In the genomic region with DNA sequence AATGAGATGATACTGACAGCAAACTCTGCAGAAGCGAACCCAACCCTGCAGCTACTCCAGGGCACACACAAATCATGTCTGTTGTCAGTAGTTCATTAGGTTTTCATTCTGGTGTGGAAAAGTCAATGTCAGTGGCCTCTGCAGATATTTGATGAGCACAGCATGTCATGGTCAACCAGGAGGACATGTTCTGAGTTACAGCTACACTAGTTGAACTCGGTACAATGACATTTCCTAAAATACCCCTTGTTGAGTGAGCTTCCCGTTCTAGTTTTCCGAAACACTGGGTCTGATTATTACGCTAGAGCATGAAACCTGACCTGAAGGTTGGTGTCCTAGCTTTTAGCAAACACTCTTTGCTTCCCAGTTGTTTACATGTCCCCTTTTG, we compare ENCODE assay signal across 17 mouse cellular contexts.
"Had no signal": no experiment of that assay in that cellular context is flagged by ENCODE, and none has a peak within 500 bp of the region (broad histone marks: within the 10 kb centered on the region; RNA-seq: fewer than 3 reads in every experiment).

No protein-coding gene starts in this region.

- H3K27me3 ChIP-seq: midbrain, embryonic 12.5 days; neural tube, embryonic 13.5 days; neural tube, embryonic 15.5 days had no signal

- H3K4me3 ChIP-seq: midbrain, embryonic 10.5 days; midbrain, embryonic 12.5 days; myocyte; neural tube, embryonic 13.5 days; neural tube, embryonic 15.5 days had no signal

- H3K27ac ChIP-seq: midbrain, embryonic 10.5 days; midbrain, embryonic 12.5 days; neural tube, embryonic 13.5 days; neural tube, embryonic 15.5 days had no signal

- DNase-seq: lung, embryonic 14.5 days; lung, postnatal 10 days; lung, postnatal 4 days; midbrain, embryonic 14.5 days; retina, postnatal 1 day; right cerebral cortex, adult 18-20 months; right cerebral cortex, postnatal 25 days; right cerebral cortex, postnatal 4 days; spleen, adult 18-20 months; thymus, adult 18-20 months; thymus, postnatal 14 days; thymus, postnatal 36 days had no signal
